Mouse (Mus musculus): ENCODE data around the gene Gprc5b.

Gprc5b gene

DNA sequence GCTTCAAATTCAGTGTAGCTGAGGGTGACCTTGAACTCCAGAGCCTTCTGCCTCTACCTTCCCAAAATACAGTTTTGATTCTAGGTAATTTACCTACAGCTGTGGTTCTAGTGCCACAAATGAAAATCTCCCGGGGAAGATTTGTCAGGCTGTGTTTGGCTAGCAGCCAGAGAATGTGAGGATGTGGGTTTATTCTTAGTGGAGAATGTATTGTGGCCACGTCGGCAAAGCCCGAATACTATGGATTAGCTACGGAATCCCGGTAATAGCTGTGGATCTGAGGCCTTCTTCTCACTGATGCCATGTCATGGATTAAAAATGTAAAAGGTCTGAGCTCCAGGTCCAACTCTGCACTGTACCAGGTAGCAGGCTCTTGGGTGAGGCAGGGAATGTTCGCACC lies 45.3 kb downstream of the Gprc5b start:
- no peak for DNase-seq (ENCODE audit: inconsistent ontology term)

DNA sequence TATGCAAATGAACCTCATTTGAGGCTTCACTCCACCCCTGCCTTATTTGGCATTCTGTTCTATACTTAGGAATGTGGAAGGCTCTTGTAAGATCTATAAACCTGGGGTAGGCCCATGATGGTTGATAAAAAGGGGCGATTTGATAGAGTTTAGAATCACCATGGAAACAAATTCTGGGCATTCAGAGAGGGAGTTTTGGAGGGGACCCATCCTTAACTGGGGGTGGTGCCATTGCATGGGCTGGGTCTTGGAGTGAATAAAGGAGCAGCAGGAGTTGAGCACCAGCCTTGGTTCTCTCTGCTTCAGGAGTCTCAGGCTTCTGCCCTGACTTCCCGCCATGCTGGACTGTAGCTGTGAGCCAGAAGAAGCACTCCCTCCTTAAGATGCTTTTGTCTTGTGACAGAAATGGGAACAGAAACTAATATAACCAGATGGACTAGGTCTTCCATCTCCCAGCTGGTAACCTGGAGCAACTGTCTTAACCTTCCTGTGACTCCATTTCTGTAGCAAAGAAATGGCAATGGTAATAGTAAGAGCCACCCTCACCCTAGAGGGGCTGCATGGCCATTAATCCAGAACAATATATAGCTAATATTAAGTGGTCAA lies 46.2 kb downstream of the Gprc5b start:
- no peak for DNase-seq (ENCODE audit: inconsistent ontology term)

GRCm38 (mm10) chr7:118947241-118947640 lies 47.8 kb downstream of the Gprc5b start:
- DNase-seq (ENCODE audit: inconsistent ontology term), result no peak

DNA sequence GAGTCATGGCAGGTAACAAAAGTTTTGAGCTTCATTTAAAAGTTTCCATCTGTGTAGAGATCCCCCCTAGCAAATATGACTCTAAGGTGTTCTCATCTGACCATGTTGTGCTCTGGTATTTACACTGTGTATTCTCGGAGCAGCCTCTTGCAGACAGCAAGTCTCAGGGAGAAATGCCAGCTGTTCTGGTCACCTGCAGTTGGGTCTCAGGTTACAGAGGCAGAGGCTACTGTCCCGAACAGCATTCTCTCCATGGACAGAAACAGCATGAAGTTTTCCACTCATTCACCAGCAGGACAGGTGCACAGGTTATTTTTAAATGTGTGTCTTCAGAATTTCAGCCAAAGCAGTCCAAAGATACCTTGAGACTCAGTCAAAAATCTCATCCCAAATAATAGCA lies 50.1 kb downstream of the Gprc5b start:
- no peak for DNase-seq (ENCODE audit: inconsistent ontology term)

- no peak for DNase-seq (ENCODE audit: inconsistent ontology term)
Observed at GRCm38 (mm10) chr7:118943170-118943569, 51.8 kb downstream of the Gprc5b start.

GRCm38 (mm10) chr7:118942297-118942696 lies 52.7 kb downstream of the Gprc5b start:
- DNase-seq (ENCODE audit: inconsistent ontology term), result no peak

DNA sequence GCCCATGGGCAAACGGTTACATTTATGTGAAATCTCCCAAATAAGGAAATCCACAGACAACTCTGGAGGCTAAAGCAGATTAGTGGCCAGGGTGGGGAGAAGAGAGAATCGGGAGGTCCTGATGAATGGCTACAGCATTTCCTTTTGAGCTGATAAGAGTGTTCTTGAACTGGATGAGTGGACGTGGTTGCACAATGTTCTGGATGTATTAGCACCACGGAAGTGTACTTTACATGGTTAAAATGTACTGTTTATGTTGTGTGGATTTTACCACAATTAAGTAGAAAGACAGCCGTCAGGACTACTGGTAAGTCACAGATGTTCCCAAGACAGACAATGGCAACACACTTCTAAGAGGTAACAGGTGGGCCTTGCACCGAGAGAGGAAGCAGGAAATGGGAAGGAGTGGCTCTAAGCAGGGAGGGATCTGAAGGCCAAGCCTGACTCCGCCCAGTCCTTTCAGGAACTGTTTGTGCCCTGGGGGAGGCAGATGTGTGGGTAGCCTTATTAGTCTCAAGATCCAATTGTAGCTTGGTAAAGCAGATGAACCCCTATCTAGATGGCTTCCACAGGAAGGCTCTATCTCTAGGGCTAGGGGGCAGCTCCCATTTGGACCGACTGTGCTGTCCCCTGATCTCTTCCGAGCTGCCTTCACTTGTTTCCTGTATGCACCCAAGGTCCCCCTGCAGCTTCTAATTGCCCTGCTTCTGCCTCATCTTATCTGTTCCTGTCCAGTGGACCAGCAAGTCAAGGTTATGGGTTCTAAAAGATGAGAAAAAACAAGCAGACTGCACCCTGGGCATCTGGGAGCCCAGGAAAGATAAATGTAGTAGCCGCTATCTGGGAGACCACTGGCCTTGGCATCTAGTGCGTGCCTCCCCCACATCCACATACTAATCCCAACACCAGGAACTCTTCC lies 57.3 kb downstream of the Gprc5b start:
- DNase-seq (ENCODE audit: inconsistent ontology term), result no peak

GRCm38 (mm10) chr7:118936844-118937243 lies 58.2 kb downstream of the Gprc5b start:
- DNase-seq (ENCODE audit: inconsistent ontology term), result peak; percentile 77

GRCm38 (mm10) chr7:118935306-118935705 lies 59.7 kb downstream of the Gprc5b start:
- DNase-seq (ENCODE audit: inconsistent ontology term), result no peak

DNA sequence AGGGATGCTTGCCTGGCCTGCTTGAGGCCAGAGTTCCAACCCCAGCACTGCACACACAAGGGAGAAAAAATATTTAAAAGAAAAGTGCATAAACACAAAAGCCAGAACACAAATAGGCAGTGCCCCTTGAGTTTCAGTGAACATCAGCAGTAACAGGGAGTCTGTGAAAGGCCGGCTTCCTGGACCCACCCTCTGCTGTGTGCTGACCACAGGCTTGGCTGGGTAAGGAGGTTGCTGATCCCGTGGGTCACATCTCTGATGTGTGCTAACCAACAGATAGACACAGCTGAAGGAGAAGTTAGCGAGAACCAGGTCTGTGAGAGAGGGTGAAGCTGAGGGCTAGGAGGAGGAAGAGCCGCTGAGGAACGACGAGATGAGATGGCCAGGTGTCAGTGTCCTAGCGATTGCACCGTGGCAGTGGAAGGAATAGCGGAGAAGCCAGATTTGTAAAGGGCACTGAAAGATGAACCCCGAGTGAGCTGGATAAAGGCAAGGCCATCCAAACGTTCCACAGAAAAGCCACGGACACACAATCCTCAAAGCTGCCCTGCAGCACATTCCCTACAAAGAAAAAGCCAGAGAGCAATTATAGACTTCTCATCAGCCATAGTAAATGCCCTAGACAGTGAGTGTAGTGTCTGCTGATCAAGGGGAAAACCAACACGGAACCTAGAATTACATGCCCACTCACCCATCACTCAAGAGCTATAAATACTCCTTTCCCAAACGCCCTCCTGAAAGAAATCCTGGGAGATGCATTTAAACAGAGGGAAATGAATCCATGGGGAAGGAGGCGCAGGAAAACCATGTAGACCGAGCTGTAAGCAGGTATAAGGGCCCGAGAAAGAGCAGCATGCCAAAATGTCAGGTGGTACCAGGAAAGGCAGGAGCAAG lies 63.3 kb downstream of the Gprc5b start:
- DNase-seq (ENCODE audit: inconsistent ontology term), result peak; percentile 53

DNA sequence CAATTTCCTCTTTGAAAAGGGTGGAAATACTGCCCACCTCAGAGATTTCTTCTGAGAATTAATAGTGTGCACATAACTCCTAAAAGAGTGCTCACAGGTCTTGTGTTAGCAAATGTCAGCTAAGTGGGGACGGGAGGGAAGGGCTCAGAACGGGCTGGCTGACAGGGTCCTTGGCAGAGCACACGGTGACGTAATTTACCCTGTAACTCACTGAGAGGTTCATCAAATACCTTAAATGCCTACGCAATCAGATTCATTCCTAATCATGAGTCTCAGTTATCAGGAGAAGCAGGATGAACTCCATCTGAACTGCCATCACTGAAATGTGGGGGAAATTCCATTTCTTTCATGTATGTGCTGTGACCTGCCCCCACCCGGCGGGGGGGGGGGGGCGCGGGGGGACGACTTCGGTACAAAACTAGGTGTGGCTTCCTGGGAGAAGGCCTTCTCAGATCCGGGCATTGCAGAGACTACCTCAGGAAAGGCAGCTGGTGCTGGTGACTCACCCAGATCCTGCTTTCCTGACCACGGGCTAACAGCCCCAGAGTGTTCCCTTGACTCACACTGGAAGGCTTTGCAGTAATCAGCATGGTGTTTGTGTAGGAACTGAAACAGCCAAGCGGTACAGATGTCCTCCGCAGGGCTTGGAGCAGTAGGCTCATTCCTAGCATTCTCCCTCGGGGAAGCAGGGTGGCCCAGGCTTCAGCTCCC lies 65.3 kb downstream of the Gprc5b start:
- DNase-seq (ENCODE audit: inconsistent ontology term), result peak; percentile 96

GRCm38 (mm10) chr7:118928916-118929315 lies 66.1 kb downstream of the Gprc5b start:
- peak; percentile 57 for DNase-seq (ENCODE audit: inconsistent ontology term)

- no peak for DNase-seq (ENCODE audit: inconsistent ontology term)
Observed at GRCm38 (mm10) chr7:118928316-118928715, 66.7 kb downstream of the Gprc5b start.

DNA sequence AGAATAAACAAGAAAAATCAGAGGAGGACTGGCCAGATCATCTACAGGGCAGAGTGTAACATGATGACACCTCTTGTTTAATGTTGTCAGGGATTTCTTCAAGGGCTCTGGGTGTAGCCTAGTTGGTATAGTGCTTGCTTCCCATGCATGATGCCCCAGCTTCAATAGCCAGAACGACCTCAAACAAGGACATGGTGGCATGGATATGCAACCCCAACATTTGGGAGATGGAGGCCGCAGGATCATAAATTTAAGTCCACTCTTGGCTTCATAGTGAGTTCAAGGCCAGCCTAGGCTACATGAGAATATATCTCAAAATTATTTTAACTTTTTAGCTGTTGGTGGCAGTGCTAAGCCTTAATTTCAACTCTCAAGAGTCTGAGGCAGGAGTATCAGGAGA lies 67.7 kb downstream of the Gprc5b start:
- no peak for DNase-seq (ENCODE audit: inconsistent ontology term)

- no peak for DNase-seq (ENCODE audit: inconsistent ontology term)
Observed at GRCm38 (mm10) chr7:118926516-118927260, 68.3 kb downstream of the Gprc5b start.

DNA sequence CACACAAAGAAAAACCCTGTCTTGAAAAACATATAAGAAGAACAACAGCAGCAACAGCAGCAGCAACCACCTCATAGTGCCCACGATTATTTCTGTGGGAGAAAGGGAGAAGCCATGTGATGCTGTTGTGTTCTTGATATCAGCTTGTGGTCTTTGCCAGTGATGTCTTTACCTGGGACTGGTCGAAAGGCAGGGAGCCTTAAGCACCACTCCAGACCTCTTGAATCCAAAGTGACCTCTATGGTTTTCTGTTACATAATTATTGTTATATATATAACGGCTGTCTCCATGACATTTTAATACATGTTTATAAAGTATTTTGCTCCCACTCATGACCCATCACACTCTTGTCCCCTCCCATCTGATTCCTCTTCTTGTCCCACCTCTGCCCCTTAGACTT lies 69.5 kb downstream of the Gprc5b start:
- no peak for DNase-seq (ENCODE audit: inconsistent ontology term)

DNA sequence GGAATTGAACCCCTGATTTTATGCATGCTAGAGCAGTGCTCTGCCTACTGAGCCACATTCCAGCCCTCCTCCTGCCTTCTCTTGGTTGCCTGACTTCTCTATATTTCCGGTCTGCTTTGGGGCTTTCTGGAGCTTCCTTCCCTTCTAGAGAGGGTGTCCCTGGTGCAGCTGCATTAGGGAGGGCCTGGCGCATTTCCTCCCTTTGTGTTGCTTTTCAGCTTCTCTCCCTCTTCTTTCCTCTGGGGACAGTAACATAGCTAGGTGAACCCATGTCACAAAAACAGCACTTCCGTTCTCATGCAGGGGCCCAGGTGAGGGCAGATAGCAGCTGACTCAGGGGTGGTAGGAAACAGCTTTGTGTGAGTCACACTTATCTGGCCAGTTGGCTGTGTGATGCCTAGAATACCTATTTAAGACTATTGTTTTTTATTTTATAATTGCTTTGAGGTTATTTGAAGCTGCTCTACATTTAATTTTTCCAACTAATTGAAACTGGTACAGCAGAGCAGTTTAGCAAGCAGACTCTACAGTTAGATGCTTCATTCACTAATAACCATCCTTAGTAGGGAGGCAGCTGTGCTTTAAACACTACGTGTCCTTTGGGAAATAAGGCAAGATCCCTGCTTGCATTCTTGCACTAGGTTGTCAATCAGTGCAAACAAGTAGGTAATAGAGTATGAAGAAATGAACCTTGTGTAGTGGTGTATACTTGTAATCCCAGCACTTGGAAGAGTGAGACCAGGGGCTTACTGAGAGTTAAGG lies 72.4 kb downstream of the Gprc5b start:
- DNase-seq (ENCODE audit: inconsistent ontology term), result no peak

Measured in Muller cell, postnatal 12 days (primary cell).